Mouse (Mus musculus) 3134 (cell line): ENCODE data around the gene Impdh2.

Source experiments
- DNase-seq: peaks from one replicate; pipeline ENCODE4 v3.0.0-alpha.2; 2011; ENCODE audit warnings: low spot score; ENCODE audit not compliant: insufficient read length; ENCODE audit errors: extremely low read depth

The Impdh2 gene

DNA sequence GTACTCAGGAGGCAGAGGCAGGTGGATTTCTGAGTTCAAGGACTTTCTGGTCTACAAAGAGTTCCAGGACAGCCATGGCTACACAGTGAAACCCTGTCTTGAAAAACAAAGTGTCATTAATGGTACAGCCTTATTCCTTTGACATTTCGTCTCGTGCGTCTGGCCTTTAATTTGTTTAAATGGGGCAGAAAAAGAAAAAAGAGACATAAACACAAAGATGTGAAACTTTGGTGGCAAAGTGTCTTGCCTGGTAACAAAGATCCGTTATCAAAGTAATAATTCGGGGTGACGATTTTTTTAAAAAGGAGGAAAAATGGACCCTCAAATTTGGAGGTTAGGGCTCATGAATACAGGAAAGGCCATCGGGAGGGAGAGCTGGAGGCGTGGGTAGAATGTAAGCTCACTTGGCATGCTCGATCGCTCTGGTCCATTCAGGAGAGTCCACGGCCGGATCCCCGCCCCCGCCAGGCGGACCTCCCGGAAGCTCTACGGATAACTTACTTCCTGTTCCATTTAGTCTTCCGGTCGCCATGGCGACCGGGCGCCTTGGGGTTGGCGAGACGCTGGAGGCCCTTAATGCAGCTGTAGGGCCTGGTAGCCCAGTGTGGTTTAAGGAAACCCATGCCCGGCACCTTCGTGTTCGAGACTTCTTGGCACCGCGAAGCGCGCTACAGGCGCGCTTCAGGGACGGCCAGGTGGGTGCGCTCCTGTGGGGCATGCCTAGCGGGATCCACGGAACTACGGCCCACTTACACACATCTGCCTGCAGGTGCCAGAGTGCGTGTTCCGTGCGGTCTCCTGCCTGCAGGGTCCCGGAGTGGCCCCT, 9.5 kb downstream of the Impdh2 start, which contains the start of gene Dalrd3:
Dalrd3 (plus strand) TSS at position 506 of the 826 bp plus-strand sequence.
- peak; percentile 97 for DNase-seq

DNA sequence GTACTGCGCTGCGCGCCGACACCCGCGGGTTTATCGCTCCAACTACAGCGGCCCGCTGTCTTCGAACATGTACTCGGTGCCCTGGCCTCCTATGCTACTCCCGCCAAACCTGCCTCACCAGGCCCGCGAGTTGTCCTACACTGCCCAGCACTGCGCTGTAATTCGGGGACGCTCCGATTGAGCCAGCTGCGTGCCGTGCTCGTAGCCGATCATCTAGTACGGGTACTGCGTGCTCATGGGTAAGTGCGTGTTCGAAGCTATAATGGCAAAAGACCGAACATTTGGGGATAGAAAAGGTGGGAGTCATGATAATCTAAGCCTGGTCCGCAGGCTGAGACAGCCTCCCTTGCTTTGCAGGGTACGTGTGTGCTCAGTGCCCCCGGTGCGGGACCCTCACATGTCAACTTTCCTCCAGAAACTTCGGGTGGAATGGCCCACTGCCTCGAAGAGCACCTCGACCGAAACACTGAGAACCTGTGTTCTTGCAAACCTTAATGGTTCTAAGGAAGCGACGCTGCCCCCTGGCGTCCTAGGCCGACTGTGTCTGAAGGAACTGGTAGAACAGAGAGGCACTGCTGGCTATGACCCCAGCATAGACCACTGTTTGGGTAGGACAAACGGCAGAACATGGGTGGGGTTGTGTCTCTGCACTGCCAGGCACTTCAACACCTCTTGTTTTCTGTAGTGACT, 10.3 kb downstream of the Impdh2 start:
- DNase-seq, result peak; percentile 65

- DNase-seq, result no peak
These were observed 11.4 kb downstream of the Impdh2 start for GRCm38 (mm10) chr9:108571401-108571973.

DNA sequence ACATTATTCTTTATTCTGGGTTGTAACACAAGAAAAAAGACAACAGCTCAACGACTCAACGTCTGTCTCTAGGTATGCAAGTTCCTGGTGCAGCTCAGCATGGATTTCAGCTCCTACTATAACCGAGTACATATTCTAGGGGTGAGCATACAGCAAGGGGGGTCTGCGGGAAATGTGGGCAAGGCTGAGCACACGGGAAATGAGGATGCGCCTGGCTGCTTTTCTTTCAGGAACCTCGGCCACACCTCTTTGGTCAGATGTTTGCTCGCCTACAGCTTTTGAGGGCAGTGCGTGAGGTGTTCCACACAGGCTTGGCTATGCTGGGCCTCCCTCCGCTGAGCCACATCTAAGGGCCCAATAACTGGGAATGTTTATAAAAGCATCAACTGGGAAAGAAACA, 12.2 kb downstream of the Impdh2 start:
- no peak for DNase-seq

GRCm38 (mm10) chr9:108573774-108574690, 13.9 kb downstream of the Impdh2 start:
- DNase-seq, result no peak

DNA sequence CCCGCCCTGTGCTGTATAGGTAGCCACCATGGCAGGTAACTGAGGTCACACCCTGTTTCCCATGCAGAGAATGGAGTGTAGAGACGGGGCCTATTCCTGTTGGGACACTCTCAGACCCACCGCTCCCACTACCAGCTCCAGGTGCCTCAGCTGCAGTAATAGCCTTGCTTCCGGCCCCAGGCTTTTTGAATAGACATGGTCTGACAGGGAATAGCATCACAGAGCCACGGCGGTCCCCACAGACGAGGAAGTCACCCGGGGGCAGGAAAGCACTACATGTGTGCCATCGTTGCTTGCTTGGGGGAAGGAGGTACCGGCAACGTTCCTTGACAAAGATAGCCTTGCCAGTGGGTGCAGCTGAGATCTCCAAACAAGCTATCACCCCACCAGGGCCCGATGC, 14.8 kb downstream of the Impdh2 start:
- no peak for DNase-seq

DNA sequence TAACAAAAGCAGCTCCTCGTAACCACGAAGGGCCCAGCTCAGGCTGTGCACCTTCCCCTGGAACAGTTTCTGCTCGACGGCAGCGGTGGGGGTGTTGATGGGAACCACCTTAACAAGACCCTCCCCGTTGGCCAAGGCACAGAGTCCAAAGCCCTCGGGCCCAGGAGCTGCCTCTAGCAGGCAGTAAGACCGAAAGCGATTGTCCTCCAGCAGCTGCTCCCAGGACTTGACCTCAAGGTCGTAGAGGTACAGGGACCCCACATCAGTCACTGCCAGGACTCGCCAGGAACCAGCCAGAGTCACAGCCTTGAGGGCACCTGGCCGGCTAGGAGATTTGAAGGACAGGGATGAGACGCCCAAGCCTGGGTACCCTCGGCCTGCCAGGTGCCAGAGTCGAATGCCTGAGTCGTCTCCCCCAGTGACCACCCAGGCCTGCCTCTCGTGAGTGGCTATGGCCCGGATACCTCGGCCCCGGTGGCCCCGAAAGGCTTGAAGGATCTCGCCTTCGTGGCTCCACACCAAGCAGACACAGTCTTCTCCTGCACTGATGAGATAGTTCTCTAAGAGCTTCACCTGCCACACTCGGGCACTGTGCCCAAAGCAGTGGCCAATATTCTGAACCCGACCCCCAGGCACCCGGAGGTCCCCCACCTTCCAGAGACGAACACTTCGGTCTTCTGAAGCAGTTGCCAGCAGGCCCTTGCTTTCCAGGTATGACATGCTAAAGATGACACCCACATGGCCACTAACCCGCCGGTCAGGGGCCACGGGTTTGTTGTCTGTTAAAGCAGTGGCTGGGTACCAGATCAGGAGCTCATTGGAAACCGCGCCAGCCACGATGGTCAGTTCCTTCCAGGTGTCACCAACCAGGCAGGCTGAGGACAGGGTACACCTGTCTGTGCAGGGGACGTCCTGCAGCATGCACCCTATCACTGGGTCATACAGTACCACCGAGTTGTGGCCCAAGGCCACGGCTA, 15.5 kb downstream of the Impdh2 start:
- DNase-seq, result no peak

DNA sequence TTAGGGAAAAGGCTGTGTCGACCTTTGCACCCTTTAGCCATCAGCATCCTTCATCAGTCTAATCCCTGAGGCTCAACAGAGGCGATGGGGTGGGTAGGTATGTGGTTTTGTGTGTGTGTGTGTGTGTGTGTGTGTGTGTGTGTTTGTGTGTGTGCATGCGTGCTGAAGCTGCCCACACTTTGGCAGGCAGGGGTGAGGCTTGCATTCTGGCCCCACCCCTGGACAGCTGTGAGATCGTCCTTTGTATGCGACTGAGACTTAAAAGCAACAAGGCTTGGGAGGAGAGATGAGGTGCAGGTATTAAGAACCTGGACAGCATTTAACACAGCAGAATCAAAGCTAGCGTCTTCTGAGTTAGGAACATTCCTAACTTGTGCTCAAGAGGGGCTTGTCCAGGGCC, 16.9 kb downstream of the Impdh2 start:
- no peak for DNase-seq

GRCm38 (mm10) chr9:108577934-108578544, 18.0 kb downstream of the Impdh2 start:
- DNase-seq, result no peak

DNA sequence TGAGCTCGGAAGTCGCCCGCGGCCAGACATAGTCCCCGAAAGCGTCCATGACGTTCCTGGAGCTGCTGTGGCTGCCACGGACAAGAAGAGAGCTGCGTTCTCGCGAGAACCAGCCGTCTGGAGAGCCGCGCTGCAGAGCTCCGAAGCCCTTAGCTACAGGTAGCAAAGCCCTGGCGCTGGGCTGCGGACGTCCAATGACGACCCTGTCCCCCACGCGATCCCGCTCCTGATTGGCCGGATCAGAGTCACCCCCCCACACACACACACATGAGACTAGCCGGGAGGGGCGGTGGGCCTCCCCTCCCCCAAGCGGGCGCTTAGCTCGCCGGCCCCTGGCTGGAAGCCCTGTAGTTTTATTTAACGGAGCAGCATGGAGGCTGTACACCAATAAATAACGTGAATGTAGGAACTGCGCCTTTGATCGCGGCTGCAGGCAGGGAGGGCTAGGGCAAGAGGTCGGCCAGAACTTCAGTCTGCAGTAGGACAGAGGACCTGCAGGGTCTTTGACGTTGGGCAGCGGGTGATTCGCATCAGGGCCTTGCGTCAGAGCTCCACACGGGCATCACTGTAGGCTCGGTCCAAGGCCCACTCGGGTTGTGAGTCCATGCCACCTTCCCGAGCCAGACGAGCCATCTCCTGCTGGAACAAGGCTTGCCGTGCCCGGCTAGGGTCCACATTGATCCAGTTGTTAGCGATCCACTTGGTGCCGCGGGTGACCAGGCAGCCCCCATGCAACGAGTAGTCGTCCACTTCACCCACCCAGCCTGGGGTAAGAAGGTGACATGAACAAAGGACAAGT, 18.7 kb downstream of the Impdh2 start, which contains the start of gene Wdr6:
Wdr6 (minus strand) TSS at position 195 of the 799 bp plus-strand sequence.
- peak; percentile 91 for DNase-seq

DNA sequence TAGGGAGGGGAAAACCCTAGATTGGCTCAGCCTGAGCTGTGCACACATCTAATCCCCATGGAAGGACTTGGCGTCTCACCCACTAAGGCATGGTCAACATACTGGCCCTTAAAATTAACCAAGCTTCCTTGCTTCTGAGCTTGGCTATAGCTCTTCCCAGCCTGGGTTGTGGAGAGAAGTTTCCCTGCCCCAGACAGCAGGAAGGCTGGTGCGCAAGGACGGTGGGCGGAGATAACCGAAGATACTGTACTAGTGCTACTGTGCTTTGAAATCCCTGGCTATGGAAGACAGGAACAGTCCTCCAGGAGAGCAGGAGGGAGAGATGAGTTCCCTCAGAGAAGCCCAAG, 19.2 kb downstream of the Impdh2 start:
- DNase-seq, result no peak

- no peak for DNase-seq
These were observed 27.6 kb downstream of the Impdh2 start for GRCm38 (mm10) chr9:108587571-108588180.

DNA sequence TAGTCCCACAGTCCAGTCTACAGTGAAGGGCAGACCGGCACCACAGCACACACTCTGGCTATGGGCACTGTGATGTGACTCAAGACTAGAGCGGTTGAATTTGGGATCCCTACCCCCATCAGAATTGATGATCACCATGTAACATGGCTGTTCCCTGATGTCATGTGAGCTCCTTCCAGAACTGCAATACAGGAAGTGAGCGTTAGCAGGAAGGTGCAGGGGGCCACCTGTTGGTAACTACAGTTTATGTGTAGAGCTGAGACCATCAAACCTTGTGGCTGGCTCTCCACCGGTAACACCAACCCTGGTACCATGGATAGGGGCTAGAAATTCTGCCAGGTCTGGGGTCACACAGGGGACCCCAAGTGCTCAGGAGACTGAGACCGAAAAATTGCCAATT, 29.1 kb downstream of the Impdh2 start:
- no peak for DNase-seq

GRCm38 (mm10) chr9:108591462-108591861, 31.4 kb downstream of the Impdh2 start:
- DNase-seq, result no peak

DNA sequence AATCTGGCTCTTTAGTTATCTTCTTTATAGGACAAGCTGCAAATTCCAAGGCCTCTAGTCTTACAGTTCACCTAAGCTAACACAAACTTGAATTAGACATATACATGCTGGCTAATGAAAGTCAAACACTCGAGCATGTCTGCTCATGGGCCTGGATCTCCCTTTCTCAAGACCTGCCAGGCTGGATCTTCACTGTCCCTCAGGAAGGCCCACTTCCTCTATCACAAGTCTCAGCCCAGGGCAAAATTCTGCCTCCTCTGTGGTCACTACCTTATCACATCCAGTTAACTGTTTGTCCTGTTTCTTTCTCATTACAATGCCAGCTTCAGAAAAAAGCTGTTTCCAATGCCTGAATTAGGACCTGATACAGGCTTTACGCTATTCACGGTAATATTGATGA, 34.3 kb downstream of the Impdh2 start:
- DNase-seq, result no peak

GRCm38 (mm10) chr9:108596998-108597764, 37.1 kb downstream of the Impdh2 start, which contains the start of gene P4htm:
P4htm (minus strand) TSS chr9:108597667.
- no peak for DNase-seq

DNA sequence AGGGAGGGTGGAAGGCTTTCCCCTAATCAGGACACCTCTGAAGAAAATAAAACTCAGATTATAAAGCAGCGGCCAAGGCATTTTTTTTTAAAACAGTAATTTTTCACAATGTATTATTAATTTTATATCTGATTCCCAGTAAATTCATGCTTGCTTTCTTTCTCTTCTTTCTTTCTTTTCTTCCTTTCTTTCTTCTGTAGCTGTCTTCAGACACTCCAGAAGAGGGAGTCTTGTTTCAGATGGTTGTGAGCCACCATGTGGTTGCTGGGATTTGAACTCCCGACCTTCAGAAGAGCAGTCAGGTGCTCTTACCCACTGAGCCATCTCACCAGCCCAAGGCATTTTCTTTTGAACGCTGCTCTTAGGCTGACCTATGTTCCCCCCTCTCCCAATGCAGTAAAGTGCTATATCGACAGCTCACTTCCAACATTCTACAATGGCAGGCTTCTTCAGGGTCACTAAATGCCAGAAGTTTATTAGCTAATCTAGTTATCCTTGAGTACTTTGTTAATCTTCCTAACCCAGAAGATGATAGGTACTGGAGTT, 39.0 kb downstream of the Impdh2 start:
- no peak for DNase-seq
